Mouse (Mus musculus): ENCODE results near the gene Cacnb4. TPM values are rescaled to one million over a fixed set of nuclear protein-coding genes. Genes with fewer than 3 reads are reported as not detected.

The Cacnb4 gene
- polyA plus RNA-seq, 1 experiment from 2014 or later: 0.34 TPM

DNA sequence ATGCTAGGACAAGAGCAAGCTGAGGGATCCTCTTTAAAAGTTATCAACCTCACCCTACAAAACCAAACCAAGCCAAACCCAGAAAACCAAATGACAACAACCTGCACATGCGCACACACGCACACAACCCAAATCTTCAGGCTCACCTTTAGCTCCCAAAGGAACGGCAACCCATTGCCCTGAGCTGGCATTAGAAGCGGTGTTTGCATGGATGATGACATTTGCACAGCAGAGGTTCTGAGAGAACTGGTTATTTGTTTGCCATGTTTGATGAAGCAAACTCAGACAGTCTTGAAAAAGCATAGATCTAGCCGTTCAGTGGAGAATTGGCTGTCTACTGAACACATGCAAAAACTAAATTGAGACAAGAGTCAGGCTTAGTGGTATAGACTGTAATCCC, 198.1 kb downstream of the Cacnb4 start:
- ATAC-seq (replicated peaks; ENCODE audit: extremely low read depth, insufficient read depth, low FRiP score): no peak
- H3K27ac ChIP-seq (ENCODE audit: low read length): no peak overlapping the region
- 92% methylated on average over 5 of the region's 5 CpGs for WGBS
- H3K27me3 ChIP-seq (ENCODE audit: control insufficient read depth, insufficient read depth, low read length): no peaks in the 10 kb centered on the region
- no peaks in the 10 kb centered on the region for H3K36me3 ChIP-seq (ENCODE audit: control insufficient read depth, insufficient read depth)
- H3K4me1 ChIP-seq (ENCODE audit: control insufficient read depth, insufficient read depth, low read length): peaks cover 4% of the 10 kb centered on the region; the same call in 1 of the 2 replicates
- H3K9me3 ChIP-seq (replicated peaks; ENCODE audit: control insufficient read depth, low read length): no peaks in the 10 kb centered on the region
- H3K4me2 ChIP-seq (ENCODE audit: low read depth, low read length): no peak overlapping the region
- H3K4me3 ChIP-seq (ENCODE audit: low read length): no peak overlapping the region
- no peak overlapping the region for H3K9ac ChIP-seq (ENCODE audit: low read length)

DNA sequence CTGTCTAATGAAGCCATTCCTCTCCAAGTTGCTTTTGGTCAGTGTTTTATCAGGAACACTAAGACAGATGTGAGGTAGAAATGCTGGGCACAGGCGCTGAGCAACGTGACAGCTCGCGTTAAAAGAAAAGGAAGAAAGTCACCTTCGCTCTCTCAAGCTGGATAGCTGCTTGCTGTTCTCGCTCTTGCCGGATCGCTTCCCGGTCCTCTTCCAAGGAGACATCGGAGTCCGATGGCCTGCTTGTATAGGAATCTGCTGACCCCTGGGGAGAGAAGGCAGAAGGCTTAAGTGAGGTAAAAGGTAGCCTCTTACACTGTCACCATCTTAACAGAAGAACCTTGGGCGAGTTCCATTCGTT, 199.1 kb downstream of the Cacnb4 start:
- no peaks in the 10 kb centered on the region for H3K36me3 ChIP-seq (ENCODE audit: control insufficient read depth, insufficient read depth)
- peak overlapping the region; percentile 22 for H3K4me2 ChIP-seq (ENCODE audit: low read depth, low read length)
- no peaks in the 10 kb centered on the region for H3K27me3 ChIP-seq (ENCODE audit: control insufficient read depth, insufficient read depth, low read length)
- 49% methylated on average over 13 of the region's 13 CpGs for WGBS
- H3K9me3 ChIP-seq (replicated peaks; ENCODE audit: control insufficient read depth, low read length): no peaks in the 10 kb centered on the region
- H3K9ac ChIP-seq (ENCODE audit: low read length): no peak overlapping the region
- ATAC-seq (replicated peaks; ENCODE audit: extremely low read depth, insufficient read depth, low FRiP score): peak; percentile 50; the same call in 1 of the 2 replicates
- H3K27ac ChIP-seq (ENCODE audit: low read length): peak overlapping the region; percentile 57
- no peak overlapping the region for H3K4me3 ChIP-seq (ENCODE audit: low read length)
- H3K4me1 ChIP-seq (ENCODE audit: control insufficient read depth, insufficient read depth, low read length): 0 out of 2 replicates have a peak, but pooled peaks cover 4% of the 10 kb centered on the region

DNA sequence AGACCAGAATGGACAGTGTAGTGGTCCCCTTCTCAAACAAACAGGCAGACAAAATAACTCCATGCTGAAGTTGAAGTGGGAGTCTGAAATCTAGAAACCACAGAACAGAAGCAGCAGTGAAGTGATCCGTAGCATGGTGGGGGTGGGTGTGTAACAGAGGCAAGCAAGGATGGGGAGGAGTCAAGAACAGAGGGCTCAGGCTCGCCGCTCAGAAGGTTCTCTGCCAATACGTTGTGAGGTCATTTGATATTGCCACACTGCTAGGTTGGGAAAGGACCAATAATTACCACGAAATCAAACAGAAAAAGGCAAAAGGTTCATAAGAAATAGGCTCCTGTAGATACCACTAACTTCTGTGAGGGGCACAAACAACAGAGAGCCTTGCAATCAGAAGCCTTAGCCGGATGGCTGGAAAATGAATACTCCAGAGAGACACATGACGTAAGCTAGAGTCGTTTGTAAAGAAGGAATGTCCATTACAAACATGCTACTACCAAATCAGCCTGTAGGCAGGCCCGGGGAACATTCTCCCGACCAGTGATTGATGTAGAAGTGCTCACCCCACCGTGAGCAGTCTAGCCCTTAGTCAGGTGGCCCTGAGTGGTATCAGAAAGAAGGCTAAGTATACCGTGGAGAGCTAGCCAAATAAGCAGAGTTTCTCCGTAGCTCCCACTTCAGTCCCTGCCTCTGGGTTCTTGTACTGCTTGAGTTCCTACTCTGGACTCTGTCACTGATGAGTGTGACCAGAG, 199.7 kb downstream of the Cacnb4 start:
- Histone ChIP-seq H3K9ac (ENCODE audit: low read length) (no peak overlapping the region), H3K4me2 (ENCODE audit: low read depth, low read length) (peak overlapping the region; percentile 22), H3K27ac (ENCODE audit: low read length) (peak overlapping the region; percentile 57), H3K27me3 (ENCODE audit: control insufficient read depth, insufficient read depth, low read length) (no peaks in the 10 kb centered on the region), H3K9me3 (replicated peaks; ENCODE audit: control insufficient read depth, low read length) (no peaks in the 10 kb centered on the region), H3K4me1 (ENCODE audit: control insufficient read depth, insufficient read depth, low read length) (peaks cover 6% of the 10 kb centered on the region; the same call in 1 of the 2 replicates), H3K36me3 (ENCODE audit: control insufficient read depth, insufficient read depth) (no peaks in the 10 kb centered on the region), H3K4me3 (ENCODE audit: low read length) (no peak overlapping the region)
- 35% methylated on average over 13 of the region's 13 CpGs for WGBS
- ATAC-seq (replicated peaks; ENCODE audit: extremely low read depth, insufficient read depth, low FRiP score): peak; percentile 66

DNA sequence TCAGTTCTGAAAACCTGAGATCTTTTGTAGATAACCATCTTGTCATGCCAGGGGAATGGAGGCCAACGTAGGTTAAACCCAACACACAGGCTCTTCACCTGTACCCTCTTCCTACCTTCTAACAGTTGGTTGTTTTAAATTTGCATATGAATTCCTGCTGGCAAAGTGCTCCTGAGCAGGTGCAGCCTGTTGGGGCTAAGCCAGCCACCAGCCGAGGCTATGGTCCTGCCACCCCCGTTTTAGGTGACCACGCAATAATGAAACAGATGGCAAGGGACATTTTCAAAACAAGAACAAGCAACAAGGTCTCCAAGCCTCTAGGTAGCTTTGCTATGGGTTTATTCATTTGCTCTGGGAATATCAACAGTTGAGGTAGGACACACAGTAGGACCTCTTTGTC, 200.8 kb downstream of the Cacnb4 start:
- 88% methylated on average over 4 of the region's 4 CpGs for WGBS
- H3K9ac ChIP-seq (ENCODE audit: low read length): no peak overlapping the region
- H3K27ac ChIP-seq (ENCODE audit: low read length): no peak overlapping the region
- H3K4me1 ChIP-seq (ENCODE audit: control insufficient read depth, insufficient read depth, low read length): peaks cover 11% of the 10 kb centered on the region
- H3K9me3 ChIP-seq (replicated peaks; ENCODE audit: control insufficient read depth, low read length): no peaks in the 10 kb centered on the region
- no peak overlapping the region for H3K4me2 ChIP-seq (ENCODE audit: low read depth, low read length)
- no peak overlapping the region for H3K4me3 ChIP-seq (ENCODE audit: low read length)
- no peaks in the 10 kb centered on the region for H3K27me3 ChIP-seq (ENCODE audit: control insufficient read depth, insufficient read depth, low read length)
- H3K36me3 ChIP-seq (ENCODE audit: control insufficient read depth, insufficient read depth): no peaks in the 10 kb centered on the region
- no peak for ATAC-seq (replicated peaks; ENCODE audit: extremely low read depth, insufficient read depth, low FRiP score)

DNA sequence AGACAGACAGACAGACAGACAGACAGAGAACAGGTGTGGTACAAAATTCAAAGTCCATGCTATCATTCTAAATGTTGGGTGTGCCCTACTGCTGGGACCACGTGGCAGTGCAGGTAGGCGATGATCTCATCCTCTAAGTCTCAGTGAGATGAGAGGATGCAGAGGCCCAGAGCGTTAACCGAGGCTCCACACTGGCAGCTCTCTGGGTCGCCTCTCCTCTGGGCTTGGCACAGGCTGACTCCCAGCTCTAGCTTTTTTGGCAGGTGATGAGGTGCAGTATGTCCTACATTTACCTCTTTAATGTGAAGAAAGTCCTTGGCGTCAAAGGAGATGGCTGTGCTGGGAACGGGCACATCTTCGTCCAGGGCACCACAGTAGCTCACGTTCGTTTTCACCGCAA, 202.1 kb downstream of the Cacnb4 start:
- H3K27me3 ChIP-seq (ENCODE audit: control insufficient read depth, insufficient read depth, low read length): no peaks in the 10 kb centered on the region
- H3K27ac ChIP-seq (ENCODE audit: low read length): no peak overlapping the region
- WGBS: 85% methylated on average over 11 of the region's 11 CpGs
- ATAC-seq (replicated peaks; ENCODE audit: extremely low read depth, insufficient read depth, low FRiP score): no peak
- H3K4me2 ChIP-seq (ENCODE audit: low read depth, low read length): no peak overlapping the region
- peaks cover 11% of the 10 kb centered on the region for H3K4me1 ChIP-seq (ENCODE audit: control insufficient read depth, insufficient read depth, low read length)
- H3K36me3 ChIP-seq (ENCODE audit: control insufficient read depth, insufficient read depth): no peaks in the 10 kb centered on the region
- no peak overlapping the region for H3K9ac ChIP-seq (ENCODE audit: low read length)
- no peak overlapping the region for H3K4me3 ChIP-seq (ENCODE audit: low read length)
- no peaks in the 10 kb centered on the region for H3K9me3 ChIP-seq (replicated peaks; ENCODE audit: control insufficient read depth, low read length)

DNA sequence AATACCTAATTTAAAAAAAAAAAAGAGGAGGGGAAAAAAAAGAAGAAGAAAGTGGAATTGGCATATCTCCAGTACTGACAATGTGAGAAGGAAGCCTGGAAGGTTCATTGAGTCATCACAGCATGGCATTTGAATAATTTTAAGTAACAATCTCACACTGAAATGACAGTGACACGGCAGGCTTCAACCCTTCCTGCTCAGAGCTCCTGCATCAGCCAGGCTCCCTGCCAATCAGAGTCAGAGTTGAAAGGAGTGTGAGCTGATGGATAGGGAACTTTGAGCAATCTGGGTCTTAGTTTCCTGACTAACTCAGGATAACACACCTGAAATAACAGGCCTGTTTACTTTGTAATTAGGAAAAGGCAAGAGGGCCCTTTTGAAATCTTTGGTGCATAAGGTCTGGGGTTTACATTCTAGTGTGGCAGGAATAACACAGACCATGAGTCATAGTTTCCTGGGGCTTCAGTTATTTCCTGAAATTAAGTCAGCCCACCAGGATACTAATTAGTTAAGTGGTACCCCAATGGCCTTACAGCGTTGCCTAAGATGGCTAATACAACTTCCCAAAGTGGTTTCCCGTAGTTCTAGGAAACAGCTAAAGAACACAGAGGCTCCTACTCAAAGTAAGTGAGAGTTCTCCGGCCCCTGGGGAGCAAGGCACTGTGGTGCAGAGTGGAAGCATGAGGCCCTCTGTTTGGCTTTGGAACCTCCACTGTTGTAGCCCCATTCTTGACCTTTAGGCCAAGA, 204.9 kb downstream of the Cacnb4 start:
- Histone ChIP-seq H3K36me3 (ENCODE audit: control insufficient read depth, insufficient read depth) (no peaks in the 10 kb centered on the region), H3K4me3 (ENCODE audit: low read length) (no peak overlapping the region), H3K4me1 (ENCODE audit: control insufficient read depth, insufficient read depth, low read length) (peaks cover 9% of the 10 kb centered on the region), H3K27ac (ENCODE audit: low read length) (no peak overlapping the region), H3K27me3 (ENCODE audit: control insufficient read depth, insufficient read depth, low read length) (no peaks in the 10 kb centered on the region), H3K4me2 (ENCODE audit: low read depth, low read length) (no peak overlapping the region), H3K9me3 (replicated peaks; ENCODE audit: control insufficient read depth, low read length) (no peaks in the 10 kb centered on the region), H3K9ac (ENCODE audit: low read length) (no peak overlapping the region)
- 29% methylated on average over 4 of the region's 4 CpGs for WGBS
- ATAC-seq (replicated peaks; ENCODE audit: extremely low read depth, insufficient read depth, low FRiP score): peak; percentile 32; the same call in 1 of the 2 replicates

DNA sequence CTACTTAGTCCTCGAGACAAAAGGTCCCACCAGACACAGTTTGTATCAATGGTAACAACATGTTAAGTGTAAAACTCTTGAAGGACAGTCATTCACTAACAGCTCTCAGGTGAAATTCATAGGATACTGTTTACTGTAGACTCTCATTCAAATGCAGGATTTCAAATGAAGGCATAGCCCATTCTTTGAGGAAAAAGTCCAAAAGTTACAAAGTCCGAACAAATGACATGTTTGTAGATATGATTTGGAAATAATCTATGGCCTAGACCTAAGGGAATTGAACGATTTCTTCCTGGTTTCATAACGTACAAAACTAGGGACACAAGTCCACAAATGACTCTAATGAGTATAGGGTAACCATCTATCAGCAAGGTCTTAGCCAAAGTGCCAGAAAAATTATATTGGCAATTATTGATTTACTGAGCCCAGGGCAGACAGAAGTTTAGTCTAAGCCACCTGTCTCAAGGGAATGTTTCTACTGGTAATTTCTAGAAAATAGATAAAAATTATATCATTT, 206.5 kb downstream of the Cacnb4 start:
- 68% methylated on average over 4 of the region's 4 CpGs for WGBS

DNA sequence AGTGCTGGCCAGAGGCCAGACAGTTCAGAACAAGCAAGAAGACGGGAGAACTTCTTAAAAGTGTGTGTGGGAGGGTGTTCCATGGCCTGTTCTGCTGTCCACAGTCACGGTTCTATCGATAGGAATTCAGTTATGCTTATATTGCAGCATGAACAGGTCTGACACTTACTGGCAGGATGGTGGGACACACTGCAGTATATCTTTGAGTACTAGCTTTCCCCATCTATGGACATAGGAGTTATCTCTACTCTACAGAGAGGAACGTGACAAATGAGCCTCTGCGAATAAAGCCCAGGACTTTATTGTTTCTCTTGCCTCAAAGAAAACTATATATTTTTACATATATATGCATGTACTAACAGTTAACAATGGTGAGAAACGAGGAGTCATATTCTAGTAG, 209.0 kb downstream of the Cacnb4 start:
- Histone ChIP-seq H3K9me3 (replicated peaks; ENCODE audit: control insufficient read depth, low read length) (no peaks in the 10 kb centered on the region), H3K9ac (ENCODE audit: low read length) (no peak overlapping the region), H3K4me3 (ENCODE audit: low read length) (no peak overlapping the region), H3K4me2 (ENCODE audit: low read depth, low read length) (no peak overlapping the region), H3K27ac (ENCODE audit: low read length) (no peak overlapping the region), H3K36me3 (ENCODE audit: control insufficient read depth, insufficient read depth) (no peaks in the 10 kb centered on the region), H3K4me1 (ENCODE audit: control insufficient read depth, insufficient read depth, low read length) (peaks cover 7% of the 10 kb centered on the region), H3K27me3 (ENCODE audit: control insufficient read depth, insufficient read depth, low read length) (no peaks in the 10 kb centered on the region)
- no peak for ATAC-seq (replicated peaks; ENCODE audit: extremely low read depth, insufficient read depth, low FRiP score)
- 67% methylated on average over 6 of the region's 6 CpGs for WGBS

More for the DNA sequence above, 206.5 kb downstream of the Cacnb4 start:
- Histone ChIP-seq H3K4me3 (ENCODE audit: low read length) (no peak overlapping the region), H3K9ac (ENCODE audit: low read length) (no peak overlapping the region), H3K27me3 (ENCODE audit: control insufficient read depth, insufficient read depth, low read length) (no peaks in the 10 kb centered on the region), H3K36me3 (ENCODE audit: control insufficient read depth, insufficient read depth) (no peaks in the 10 kb centered on the region), H3K4me2 (ENCODE audit: low read depth, low read length) (no peak overlapping the region), H3K4me1 (ENCODE audit: control insufficient read depth, insufficient read depth, low read length) (peaks cover 7% of the 10 kb centered on the region), H3K9me3 (replicated peaks; ENCODE audit: control insufficient read depth, low read length) (no peaks in the 10 kb centered on the region), H3K27ac (ENCODE audit: low read length) (no peak overlapping the region)
- ATAC-seq (replicated peaks; ENCODE audit: extremely low read depth, insufficient read depth, low FRiP score): no peak

Data from heart, embryonic 16.5 days (tissue).